ENCODE assay signal across 11 mouse cellular contexts in the genomic region with DNA sequence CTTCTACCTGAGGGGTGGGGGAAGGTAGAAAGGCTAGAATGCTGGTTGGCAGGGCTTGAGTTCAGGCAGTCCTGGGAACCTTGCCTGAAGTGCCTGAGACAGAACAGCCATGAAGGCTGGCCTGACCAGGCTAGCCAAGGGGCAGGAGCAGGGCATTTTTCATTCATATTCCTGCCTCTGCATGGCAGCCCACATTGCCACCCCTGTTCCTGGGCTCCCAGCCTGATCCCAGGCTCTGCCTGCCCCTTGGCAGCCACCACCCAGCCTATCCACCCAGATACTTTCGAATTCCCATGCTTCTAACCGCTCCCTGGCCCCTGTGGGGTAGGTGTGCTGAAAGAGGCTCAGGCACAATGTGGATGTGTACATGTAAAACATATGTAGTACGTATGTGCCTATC. TPM values are rescaled to one million over a fixed set of nuclear protein-coding genes. Genes with fewer than 3 reads are reported as not detected.
DNase-seq lines count a peak whose midpoint lies in the region; ATAC-seq and TF ChIP-seq lines count a peak whose summit lies in the region.
"Had no signal": no experiment of that assay in that cellular context is flagged by ENCODE, and none has a peak within 500 bp of the region (broad histone marks: within the 10 kb centered on the region; RNA-seq: fewer than 3 reads in every experiment).

No protein-coding gene starts in this region.

- H3K4me1 ChIP-seq in heart, embryonic 12.5 days (replicated peaks): peaks cover 34% of the 10 kb centered on the region
- H3K4me1 ChIP-seq in lung, embryonic 14.5 days (ENCODE audit: insufficient read depth): peaks cover 24% of the 10 kb centered on the region
- peaks cover 4% of the 10 kb centered on the region; the same call in 1 of the 2 replicates for H3K4me1 ChIP-seq in forebrain, postnatal 0 days (ENCODE audit: insufficient read depth)
- H3K4me1 ChIP-seq in midbrain, embryonic 16.5 days (ENCODE audit: control insufficient read depth, insufficient read depth, low read length): peaks cover 12% of the 10 kb centered on the region

- no peak for ATAC-seq in heart, embryonic 12.5 days (ENCODE audit: insufficient number of reproducible peaks, low FRiP score)
- ATAC-seq in lung, embryonic 14.5 days (ENCODE audit: insufficient read depth): no peak
- no peak for ATAC-seq in forebrain, postnatal 0 days
- ATAC-seq in midbrain, embryonic 16.5 days: no peak

- no peaks in the 10 kb centered on the region for H3K36me3 ChIP-seq in heart, embryonic 12.5 days
- H3K36me3 ChIP-seq in lung, embryonic 14.5 days (ENCODE audit: insufficient read depth): no peaks in the 10 kb centered on the region
- no peaks in the 10 kb centered on the region for H3K36me3 ChIP-seq in forebrain, postnatal 0 days (ENCODE audit: insufficient read depth)
- no peaks in the 10 kb centered on the region for H3K36me3 ChIP-seq in midbrain, embryonic 16.5 days (ENCODE audit: control insufficient read depth, insufficient read depth, low read length)

- 0 out of 2 replicates have a peak overlapping the region, but pooled peaks have one; percentile 49 for H3K4me2 ChIP-seq in heart, embryonic 12.5 days
- no peak overlapping the region; the same call in 1 of the 2 replicates for H3K4me2 ChIP-seq in lung, embryonic 14.5 days
- H3K4me2 ChIP-seq in forebrain, postnatal 0 days (ENCODE audit: low read depth): no peak overlapping the region
- no peak overlapping the region for H3K4me2 ChIP-seq in midbrain, embryonic 16.5 days (ENCODE audit: low read length)

- TF ChIP-seq CTCF in lung, embryonic 14.5 days (IDR thresholded peaks at IDR 0.05; ENCODE audit: low read depth): no peak
- TF ChIP-seq CTCF in forebrain, postnatal 0 days (IDR thresholded peaks at IDR 0.05; ENCODE audit: low read depth): no peak

- no peak overlapping the region for H3K9ac ChIP-seq in heart, embryonic 12.5 days
- H3K9ac ChIP-seq in lung, embryonic 14.5 days: no peak overlapping the region
- no peak overlapping the region for H3K9ac ChIP-seq in forebrain, postnatal 0 days
- H3K9ac ChIP-seq in midbrain, embryonic 16.5 days (ENCODE audit: low read depth, low read length): no peak overlapping the region

- no peak overlapping the region for H3K27ac ChIP-seq in heart, embryonic 12.5 days (ENCODE audit: poor library complexity, severe bottlenecking)
- peak overlapping the region; percentile 93 for H3K27ac ChIP-seq in lung, embryonic 14.5 days (ENCODE audit: low read depth)
- peak overlapping the region; percentile 29; the same call in 1 of the 2 replicates for H3K27ac ChIP-seq in forebrain, postnatal 0 days (ENCODE audit: low read depth, low read length)
- peak overlapping the region; percentile 72 for H3K27ac ChIP-seq in midbrain, embryonic 16.5 days (ENCODE audit: low read length)

- H3K27me3 ChIP-seq in heart, embryonic 12.5 days (replicated peaks): no peaks in the 10 kb centered on the region
- no peaks in the 10 kb centered on the region for H3K27me3 ChIP-seq in lung, embryonic 14.5 days (ENCODE audit: insufficient read depth, low read length)
- H3K27me3 ChIP-seq in forebrain, postnatal 0 days (ENCODE audit: insufficient read depth, low read length): no peaks in the 10 kb centered on the region
- no peaks in the 10 kb centered on the region; the same call in 1 of the 2 replicates for H3K27me3 ChIP-seq in midbrain, embryonic 16.5 days (ENCODE audit: control insufficient read depth, insufficient read depth, low read depth, low read length)

- H3K4me3 ChIP-seq in heart, embryonic 12.5 days: no peak overlapping the region
- H3K4me3 ChIP-seq in lung, embryonic 14.5 days (ENCODE audit: low read depth, low read length): no peak overlapping the region
- no peak overlapping the region for H3K4me3 ChIP-seq in forebrain, postnatal 0 days (ENCODE audit: low read depth, low read length)
- no peak overlapping the region for H3K4me3 ChIP-seq in midbrain, embryonic 16.5 days (ENCODE audit: low read depth, low read length)

- WGBS in heart, embryonic 12.5 days: 87% methylated on average over 3 of the region's 3 CpGs
- 74% methylated on average over 3 of the region's 3 CpGs for WGBS in lung, embryonic 14.5 days
- WGBS in forebrain, postnatal 0 days: 73% methylated on average over 3 of the region's 3 CpGs
- 90% methylated on average over 3 of the region's 3 CpGs for WGBS in midbrain, embryonic 16.5 days

- H3K9me3 ChIP-seq in heart, embryonic 12.5 days (replicated peaks): no peaks in the 10 kb centered on the region
- no peaks in the 10 kb centered on the region for H3K9me3 ChIP-seq in lung, embryonic 14.5 days (ENCODE audit: low read depth, low read length)
- no peaks in the 10 kb centered on the region for H3K9me3 ChIP-seq in forebrain, postnatal 0 days (ENCODE audit: low read length)
- no peaks in the 10 kb centered on the region for H3K9me3 ChIP-seq in midbrain, embryonic 16.5 days (replicated peaks; ENCODE audit: control insufficient read depth, low read length, poor library complexity, severe bottlenecking)

- no peak for DNase-seq in heart, postnatal 4 days
- DNase-seq in lung, embryonic 14.5 days: no peak
- DNase-seq in lung, postnatal 25 days (ENCODE audit: low spot score): no peak
- no peak for DNase-seq in forebrain, postnatal 0 days
- no peak for DNase-seq in T-cell, adult 2 months (ENCODE audit: low spot score)
- DNase-seq in adrenal gland, adult 18-20 months (ENCODE audit: low spot score in 2 of 2): no peak
- DNase-seq: thymus, adult 18-20 months had no signal

RNA-seq across cellular contexts. Expression of a gene that starts 32.3 kb away (rescaled TPM):
- 0.61 TPM in 1 of 2 replicates, not detected in the other for polyA plus RNA-seq in heart, embryonic 12.5 days (2016; fragmentation: Nextera tagmentation; extraction: Ambion mirVana)
- under 1 TPM in 1 of 2 experiments, not detected in 1; 0.97 TPM for total RNA-seq in heart, postnatal 4 days (2021)
- polyA plus RNA-seq in lung, embryonic 14.5 days (2014; fragmentation: Nextera tagmentation; extraction: Ambion mirVana): not detected in 2 replicates
- total RNA-seq in forebrain, postnatal 0 days (2014; rRNA removed): not detected in 2 replicates
- polyA plus RNA-seq in forebrain, postnatal 0 days (2015; fragmentation: Nextera tagmentation; extraction: Ambion mirVana): not detected in 2 replicates
- 0.46 TPM in 1 of 2 replicates, not detected in the other for polyA plus RNA-seq in midbrain, embryonic 16.5 days (2015; fragmentation: Nextera tagmentation; extraction: Ambion mirVana)
- not detected for total RNA-seq in adrenal gland, adult 18-20 months (2021)
- total RNA-seq: layer of hippocampus, postnatal 14 days had no signal
- polyA plus RNA-seq: liver, embryonic 16.5 days had no signal
